Mouse (Mus musculus) lung, adult 2 months (tissue): Measurements from ENCODE around the gene Tle6. TPM values are rescaled to one million over a fixed set of nuclear protein-coding genes. Genes with fewer than 3 reads are reported as not detected.
"Not testable (repeated sequence)": the region's sequence is repeated elsewhere in the genome, so short reads cannot be mapped to it uniquely, and the experiment has no call there.

ENCODE experiments used
- DNase-seq: peaks from one replicate; pipeline ENCODE4 v3.0.0; 2022
- H3K4me1 ChIP-seq: fragments of 200-500 bp; 2 replicates; pipeline ENCODE4 v1.6.1; 2011; ENCODE audit warnings: low read length; ENCODE audit not compliant: control insufficient read depth, insufficient read depth
- H3K4me3 ChIP-seq: fragments of 200-500 bp; replicated peaks from 2 replicates; pipeline ENCODE3; 2011; ENCODE audit warnings: low read depth, mild to moderate bottlenecking, control low read depth, low read length; ENCODE audit errors: extremely low read depth
- CTCF ChIP-seq: fragments of 200-500 bp; IDR thresholded peaks from 2 replicates; pipeline ENCODE4 v1.5.1; 2011; ENCODE audit warnings: mild to moderate bottlenecking, low read length, control low read depth; ENCODE audit not compliant: insufficient read depth
- POLR2A ChIP-seq: fragments of 200-500 bp; IDR thresholded peaks from 2 replicates; pipeline ENCODE4 v1.6.1; 2011; ENCODE audit warnings: low read depth, mild to moderate bottlenecking, control low read depth, low read length, borderline replicate concordance; ENCODE audit errors: extremely low read depth
- WGBS: fragments of 180-500 bp; shearing (Covaris S2); methylation state at CpG from one replicate; pipeline ENCODE4 v1.1.7; 2018; 5-methylcytosine and 5-hydroxymethylcytosine counted together
- polyA plus RNA-seq: library from polyadenylated mRNA; depleted of rRNA; stranded (reverse); fragments of >200 nt; gene quantifications from 2 replicates; pipeline ENCODE4 v1.2.3, GENCODE M21; 2012; rRNA removed

The Tle6 gene
- polyA plus RNA-seq: 33.3 and 41.6 TPM in 2 replicates

- H3K4me1 ChIP-seq: peaks cover 14% of the 10 kb centered on the region
- under 1% methylated on average over 27 of the region's 28 CpGs for WGBS
- TF ChIP-seq CTCF (no peak), POLR2A (no peak)
These were observed at the start of gene Tle6 for GRCm38 (mm10) chr10:81600738-81601203. TSS of gene Tle6 (minus strand) at chr10:81601073.

GRCm38 (mm10) chr10:81648803-81649775 lies 48.2 kb upstream of the Tle6 start, which contains the start of gene Gm10778:
TSS of gene Gm10778 (plus strand) at chr10:81649059.
- H3K4me1 ChIP-seq: not testable (repeated sequence)
- TF ChIP-seq POLR2A: peak; percentile 48; the same call in 1 of the 2 replicates
- H3K4me3 ChIP-seq: peak within 1 kb of the TSS; percentile 51
- peak; percentile 86 for DNase-seq
- WGBS: under 1% methylated on average over 33 of the region's 52 CpGs

More at GRCm38 (mm10) chr10:81600738-81601203, at the start of gene Tle6:
- peak within 1 kb of the TSS; percentile 22 for H3K4me3 ChIP-seq
- peak; percentile 96 for DNase-seq

- TF ChIP-seq POLR2A: no peak
- TF ChIP-seq CTCF: no peak
- H3K4me3 ChIP-seq: no peak overlapping the region
- 72% methylated on average over 7 of the region's 7 CpGs for WGBS
- peaks cover 9% of the 10 kb centered on the region; the same call in 1 of the 2 replicates for H3K4me1 ChIP-seq
- DNase-seq: no peak
These were observed 45.2 kb upstream of the Tle6 start for GRCm38 (mm10) chr10:81646015-81646555.

- no peak overlapping the region for H3K4me3 ChIP-seq
- WGBS: 89% methylated on average over 4 of the region's 4 CpGs
- H3K4me1 ChIP-seq: peaks cover 9% of the 10 kb centered on the region; the same call in 1 of the 2 replicates
- DNase-seq: no peak
- TF ChIP-seq CTCF (no peak), POLR2A (no peak)
These were observed 44.5 kb upstream of the Tle6 start for GRCm38 (mm10) chr10:81645391-81645790.

GRCm38 (mm10) chr10:81644716-81645115 lies 43.8 kb upstream of the Tle6 start:
- no peak for DNase-seq
- TF ChIP-seq POLR2A: no peak
- TF ChIP-seq CTCF: no peak
- WGBS: 91% methylated on average over 18 of the region's 18 CpGs
- peaks cover 9% of the 10 kb centered on the region; the same call in 1 of the 2 replicates for H3K4me1 ChIP-seq
- H3K4me3 ChIP-seq: no peak overlapping the region

GRCm38 (mm10) chr10:81644162-81644561 lies 43.3 kb upstream of the Tle6 start:
- WGBS: 53% methylated on average over 2 of the region's 2 CpGs
- Histone ChIP-seq H3K4me1 (peaks cover 9% of the 10 kb centered on the region; the same call in 1 of the 2 replicates), H3K4me3 (peak overlapping the region; percentile 96)
- DNase-seq: no peak
- no peak for TF ChIP-seq POLR2A
- TF ChIP-seq CTCF: no peak

- under 1% methylated on average over 75 of the region's 75 CpGs for WGBS
- DNase-seq: peak; percentile 93
- TF ChIP-seq CTCF (0 out of 2 replicates have a peak, but pooled peaks have one; percentile 12), POLR2A (peak; percentile 91; the same call in 1 of the 2 replicates)
- Histone ChIP-seq H3K4me1 (peaks cover 9% of the 10 kb centered on the region; the same call in 1 of the 2 replicates), H3K4me3 (peak overlapping the region; percentile 96)
These were observed 42.7 kb upstream of the Tle6 start for GRCm38 (mm10) chr10:81643449-81644055.

- DNase-seq: no peak
- WGBS: 16% methylated on average over 24 of the region's 24 CpGs
- Histone ChIP-seq H3K4me3 (peak overlapping the region; percentile 96), H3K4me1 (peaks cover 9% of the 10 kb centered on the region; the same call in 1 of the 2 replicates)
- TF ChIP-seq CTCF (no peak), POLR2A (no peak)
These were observed 42.0 kb upstream of the Tle6 start for GRCm38 (mm10) chr10:81642648-81643448.
